Mouse (Mus musculus): ENCODE results near the gene Zfp600. TPM values are rescaled to one million over a fixed set of nuclear protein-coding genes. Genes with fewer than 3 reads are reported as not detected.

Gene Zfp600
- polyA plus RNA-seq (2012; fragmentation: generic; extraction: Trizol) = not detected

DNA sequence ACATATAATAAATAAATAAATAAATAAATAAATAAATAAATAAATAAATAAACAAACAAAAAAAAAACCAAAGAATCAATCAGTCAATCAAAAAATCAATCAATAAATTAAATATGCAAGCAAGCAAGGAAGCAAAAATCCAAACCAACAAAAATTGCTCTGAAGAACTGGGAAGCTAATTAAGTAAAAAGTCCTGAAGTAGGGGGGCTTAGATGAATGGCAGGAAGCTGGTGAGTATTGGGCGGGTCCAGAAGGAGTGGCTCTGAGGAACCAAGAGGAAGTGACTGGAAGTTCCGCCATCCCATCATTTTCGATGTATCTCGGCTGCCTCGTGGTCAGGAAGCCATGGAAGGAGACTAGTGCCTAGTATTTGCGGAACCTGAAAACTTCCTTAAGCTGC is at the start of gene Zfp600:
Gene Zfp600 (plus strand): TSS at position 301 of the 400 bp plus-strand sequence.

Other genes starting within 250 kb of the Zfp600 start
- not detected for gene Zfp987, start 59.5 kb upstream of the Zfp600 start, polyA plus RNA-seq (2012; fragmentation: generic; extraction: Trizol)